11 mouse cellular contexts compared by ENCODE assay signal in genomic region chr9:99064216-99064615, GRCm38 (mm10). TPM values are rescaled to one million over a fixed set of nuclear protein-coding genes. Genes with fewer than 3 reads are reported as not detected.
DNase-seq lines count a peak whose midpoint lies in the region; ATAC-seq and TF ChIP-seq lines count a peak whose summit lies in the region.
"Had no signal": no experiment of that assay in that cellular context is flagged by ENCODE, and none has a peak within 500 bp of the region (broad histone marks: within the 10 kb centered on the region; RNA-seq: fewer than 3 reads in every experiment).

No protein-coding gene starts in this region.

- H3K27me3 ChIP-seq in embryonic facial prominence, embryonic 11.5 days (ENCODE audit: control insufficient read depth, insufficient read depth, low read length) = no peaks in the 10 kb centered on the region
- H3K27me3 ChIP-seq in embryonic facial prominence, embryonic 10.5 days (replicated peaks; ENCODE audit: low read depth, poor library complexity, severe bottlenecking) = no peaks in the 10 kb centered on the region
- no peaks in the 10 kb centered on the region for H3K27me3 ChIP-seq in liver, adult 2 months (ENCODE audit: control insufficient read depth, insufficient read depth, low read length)
- no peaks in the 10 kb centered on the region for H3K27me3 ChIP-seq in liver, embryonic 11.5 days (replicated peaks; ENCODE audit: control insufficient read depth, insufficient read depth, low read length)
- H3K27me3 ChIP-seq: lung, embryonic 15.5 days had no signal

- no peaks in the 10 kb centered on the region for H3K4me1 ChIP-seq in embryonic facial prominence, embryonic 11.5 days (ENCODE audit: control insufficient read depth, insufficient read depth, low read length)
- H3K4me1 ChIP-seq in embryonic facial prominence, embryonic 10.5 days = no peaks in the 10 kb centered on the region
- H3K4me1 ChIP-seq in liver, adult 2 months (ENCODE audit: control insufficient read depth, insufficient read depth, low read length) = no peaks in the 10 kb centered on the region
- no peaks in the 10 kb centered on the region for H3K4me1 ChIP-seq in liver, embryonic 11.5 days (replicated peaks; ENCODE audit: control insufficient read depth, insufficient read depth, low read length)
- H3K4me1 ChIP-seq: lung, embryonic 15.5 days had no signal

- H3K9me3 ChIP-seq in embryonic facial prominence, embryonic 11.5 days (replicated peaks; ENCODE audit: control insufficient read depth, low read length) = no peaks in the 10 kb centered on the region
- no peaks in the 10 kb centered on the region for H3K9me3 ChIP-seq in embryonic facial prominence, embryonic 10.5 days
- no peaks in the 10 kb centered on the region for H3K9me3 ChIP-seq in liver, embryonic 11.5 days (ENCODE audit: control insufficient read depth, low read length)
- H3K9me3 ChIP-seq: lung, embryonic 15.5 days had no signal

- H3K36me3 ChIP-seq in embryonic facial prominence, embryonic 11.5 days (replicated peaks; ENCODE audit: control insufficient read depth, insufficient read depth, low read depth, low read length) = no peaks in the 10 kb centered on the region
- peaks cover 23% of the 10 kb centered on the region; the same call in 1 of the 2 replicates for H3K36me3 ChIP-seq in embryonic facial prominence, embryonic 10.5 days (replicated peaks)
- peaks cover 14% of the 10 kb centered on the region; the same call in 1 of the 2 replicates for H3K36me3 ChIP-seq in liver, adult 2 months (ENCODE audit: control insufficient read depth, insufficient read depth, low read length)
- H3K36me3 ChIP-seq in liver, embryonic 11.5 days (ENCODE audit: control insufficient read depth, insufficient read depth, low read length) = peaks cover 3% of the 10 kb centered on the region; the same call in 1 of the 2 replicates
- H3K36me3 ChIP-seq: lung, embryonic 15.5 days had no signal

- H3K4me2 ChIP-seq in embryonic facial prominence, embryonic 11.5 days (ENCODE audit: low read depth, low read length) = no peak overlapping the region
- no peak overlapping the region for H3K4me2 ChIP-seq in liver, embryonic 11.5 days
- H3K4me2 ChIP-seq: lung, embryonic 15.5 days had no signal

- peak; percentile 79 for DNase-seq in embryonic facial prominence, embryonic 11.5 days (ENCODE audit: low spot score)
- no peak for DNase-seq in embryonic facial prominence, embryonic 10.5 days (ENCODE audit: low spot score)
- DNase-seq in liver, adult 2 months (ENCODE audit: extremely low read depth, low read depth, low spot score) = peak; percentile 50
- no peak for DNase-seq in liver, embryonic 11.5 days (ENCODE audit: low spot score)
- DNase-seq in c-Kit-positive CD71-positive TER-119-positive erythroid progenitor cells, embryonic 14.5 days (ENCODE audit: low spot score) = peak; percentile 47
- DNase-seq in retina, embryonic 14.5 days (ENCODE audit: low spot score) = peak; percentile 78
- no peak for DNase-seq in urinary bladder, postnatal 4 days (ENCODE audit: low spot score in 2 of 2)
- DNase-seq in kidney, postnatal 14 days = no peak
- DNase-seq: adrenal gland, postnatal 36 days had no signal

- H3K79me2 ChIP-seq in liver, adult 2 months (ENCODE audit: control insufficient read depth, insufficient read depth, low read length) = no peaks in the 10 kb centered on the region

- no peak overlapping the region for H3K9ac ChIP-seq in embryonic facial prominence, embryonic 11.5 days (replicated peaks; ENCODE audit: low read length)
- no peak overlapping the region for H3K9ac ChIP-seq in liver, adult 2 months (ENCODE audit: low read depth, low read length)
- H3K9ac ChIP-seq in liver, embryonic 11.5 days (ENCODE audit: low read depth, low read length) = no peak overlapping the region
- H3K9ac ChIP-seq: lung, embryonic 15.5 days had no signal

- 53% methylated on average over 2 of the region's 2 CpGs for WGBS in embryonic facial prominence, embryonic 11.5 days
- WGBS in embryonic facial prominence, embryonic 10.5 days = 68% methylated on average over 2 of the region's 2 CpGs
- 66% methylated on average over 2 of the region's 2 CpGs for WGBS in liver, adult 2 months
- WGBS in liver, embryonic 11.5 days = 59% methylated on average over 2 of the region's 2 CpGs

- TF ChIP-seq POLR2A in liver, adult 2 months (IDR thresholded peaks at IDR 0.05; ENCODE audit: extremely low read depth, insufficient read depth, low read length) = no peak

- H3K27ac ChIP-seq in embryonic facial prominence, embryonic 11.5 days (replicated peaks; ENCODE audit: low read depth, low read length) = no peak overlapping the region
- no peak overlapping the region for H3K27ac ChIP-seq in embryonic facial prominence, embryonic 10.5 days (replicated peaks)
- H3K27ac ChIP-seq in liver, adult 2 months (replicated peaks; ENCODE audit: insufficient read depth, low read depth, low read length) = no peak overlapping the region
- H3K27ac ChIP-seq in liver, embryonic 11.5 days (ENCODE audit: low read depth, low read length) = no peak overlapping the region
- H3K27ac ChIP-seq: lung, embryonic 15.5 days had no signal

- TF ChIP-seq CTCF in liver, adult 2 months (IDR thresholded peaks at IDR 0.05; ENCODE audit: low read depth, low read length) = peak; percentile 24; the same call in 1 of the 2 replicates

- H3K4me3 ChIP-seq in embryonic facial prominence, embryonic 11.5 days (ENCODE audit: low read depth, low read length) = no peak overlapping the region
- no peak overlapping the region for H3K4me3 ChIP-seq in embryonic facial prominence, embryonic 10.5 days
- no peak overlapping the region for H3K4me3 ChIP-seq in liver, adult 2 months (ENCODE audit: insufficient read depth, low read depth, low read length)
- H3K4me3 ChIP-seq in liver, embryonic 11.5 days (ENCODE audit: low read depth, low read length) = no peak overlapping the region
- H3K4me3 ChIP-seq: lung, embryonic 15.5 days had no signal

- ATAC-seq in embryonic facial prominence, embryonic 11.5 days (replicated peaks; ENCODE audit: insufficient number of reproducible peaks, low FRiP score, low TSS enrichment, low read depth) = no peak
- no peak for ATAC-seq in liver, embryonic 11.5 days (replicated peaks; ENCODE audit: low FRiP score)

RNA-seq across cellular contexts. Expression of gene Gm1123, which starts 28.7 kb away (rescaled TPM):
- polyA plus RNA-seq in embryonic facial prominence, embryonic 11.5 days (2014; fragmentation: Nextera tagmentation; extraction: Ambion mirVana) = not detected in 2 replicates
- not detected in 2 replicates for polyA plus RNA-seq in embryonic facial prominence, embryonic 10.5 days (2016; fragmentation: Nextera tagmentation; extraction: Ambion mirVana)
- total RNA-seq in liver, adult 2 months (2014; rRNA removed) = not detected in 2 replicates
- polyA plus RNA-seq in liver, adult 2 months (2012; rRNA removed) = not detected in 2 replicates
- 0.12 TPM in 1 of 2 replicates, not detected in the other for polyA plus RNA-seq in liver, embryonic 11.5 days (2014; fragmentation: Nextera tagmentation; extraction: Ambion mirVana)
- total RNA-seq: adrenal gland, postnatal 36 days had no signal
- polyA plus RNA-seq: C2C12; lung, embryonic 15.5 days had no signal

Comparison
In these comparisons a context has a peak if more than half of its experiments do, and no peak if none do; other contexts are left out.
1. DNase-seq: peak in embryonic facial prominence, embryonic 11.5 days (single experiment), liver, adult 2 months (single experiment), c-Kit-positive CD71-positive TER-119-positive erythroid progenitor cells, embryonic 14.5 days (single experiment) and retina, embryonic 14.5 days (single experiment); none in embryonic facial prominence, embryonic 10.5 days (single experiment), liver, embryonic 11.5 days (single experiment), urinary bladder, postnatal 4 days (0 of 2) and kidney, postnatal 14 days (single experiment).